Mouse (Mus musculus) adrenal gland, postnatal 14 days (tissue): Measurements from ENCODE around the gene Nkx6-1. TPM values are rescaled to one million over a fixed set of nuclear protein-coding genes. Genes with fewer than 3 reads are reported as not detected.

ENCODE experiments used
- DNase-seq: peaks from one replicate; pipeline ENCODE4 v3.0.0; 2021; ENCODE audit warnings: mixed read lengths
- total RNA-seq: library from RNA; stranded (reverse); gene quantifications from 2 replicates; pipeline ENCODE4 v1.2.3, GENCODE M21; 2021

Gene Nkx6-1
- total RNA-seq, 1 experiment from 2014 or later = not detected

DNA sequence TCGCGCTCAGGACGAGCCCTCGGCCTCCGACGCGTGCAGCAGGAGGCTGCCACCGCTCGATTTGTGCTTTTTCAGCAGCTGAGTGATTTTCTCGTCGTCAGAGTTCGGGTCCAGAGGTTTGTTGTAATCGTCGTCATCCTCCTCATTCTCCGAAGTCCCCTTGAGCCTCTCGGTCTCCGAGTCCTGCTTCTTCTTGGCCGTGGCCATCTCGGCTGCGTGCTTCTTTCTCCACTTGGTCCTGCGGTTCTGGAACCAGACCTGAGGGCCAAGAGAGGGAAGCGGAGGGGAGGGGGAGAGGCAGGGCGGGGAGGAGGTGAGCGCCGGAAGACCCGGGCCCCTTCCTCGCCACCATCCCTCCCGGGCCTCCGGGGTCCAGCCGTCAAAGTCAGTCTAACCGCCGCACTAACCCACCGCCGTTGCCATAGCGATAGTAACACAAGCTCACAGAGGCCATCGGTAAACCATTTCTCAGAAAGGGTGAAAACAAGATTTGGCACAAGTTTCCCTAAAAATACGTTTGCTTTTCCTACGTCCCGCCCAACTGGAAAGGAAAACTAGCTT is 5.3 kb downstream of the Nkx6-1 start:
- no peak for DNase-seq

DNA sequence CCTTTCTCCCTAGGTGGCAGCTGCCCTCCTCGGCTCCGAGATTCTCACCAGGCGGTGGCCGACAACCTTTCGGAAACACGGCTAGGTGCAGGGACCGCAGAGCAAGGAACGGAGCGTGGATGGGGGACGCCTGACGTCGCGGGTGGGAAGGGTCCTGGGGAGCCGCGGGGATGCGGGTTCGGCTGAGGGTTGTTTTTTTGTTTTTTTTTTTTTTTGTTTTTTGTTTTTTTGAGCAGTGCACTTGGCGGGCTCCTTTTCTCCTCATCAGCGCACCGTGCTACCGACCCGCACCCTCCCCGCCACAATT is 5.9 kb downstream of the Nkx6-1 start:
- no peak for DNase-seq

DNA sequence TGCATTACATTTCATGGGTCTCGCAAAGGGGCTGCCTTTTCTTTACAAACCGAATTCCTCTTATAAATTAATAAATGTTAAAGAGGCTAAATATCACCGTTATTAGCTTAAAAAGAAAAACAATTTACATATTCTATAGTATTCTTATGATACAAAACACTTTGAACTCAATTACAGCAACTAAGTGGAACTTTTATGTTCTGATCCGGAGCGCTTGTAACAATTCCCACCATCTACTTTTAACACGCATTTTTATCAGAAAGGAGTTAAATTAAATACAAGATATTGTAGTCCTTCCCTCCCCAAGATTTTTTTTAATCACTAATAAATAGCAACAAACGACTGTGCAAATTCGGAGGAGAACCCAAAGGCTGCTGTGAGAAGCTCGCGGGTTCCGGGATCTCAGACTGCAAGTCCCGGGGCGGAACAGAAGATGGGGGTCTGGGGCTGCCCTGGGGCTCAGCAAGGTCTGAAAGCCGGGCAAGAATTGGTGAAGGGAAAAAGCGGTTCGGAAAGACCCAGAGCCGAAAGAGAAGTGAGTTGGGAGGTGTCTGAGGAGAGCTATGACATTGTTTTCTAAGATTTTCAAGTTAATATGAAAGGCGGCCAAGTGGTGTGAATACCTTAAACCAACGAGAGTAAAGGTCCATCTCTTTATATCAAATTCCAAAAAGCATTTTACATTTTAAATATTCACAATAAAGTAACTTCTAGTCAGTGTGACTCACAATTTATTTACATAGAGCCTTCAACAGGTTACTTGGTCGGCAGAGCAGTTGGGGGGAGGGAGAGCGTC is 6.4 kb downstream of the Nkx6-1 start:
- no peak for DNase-seq

DNA sequence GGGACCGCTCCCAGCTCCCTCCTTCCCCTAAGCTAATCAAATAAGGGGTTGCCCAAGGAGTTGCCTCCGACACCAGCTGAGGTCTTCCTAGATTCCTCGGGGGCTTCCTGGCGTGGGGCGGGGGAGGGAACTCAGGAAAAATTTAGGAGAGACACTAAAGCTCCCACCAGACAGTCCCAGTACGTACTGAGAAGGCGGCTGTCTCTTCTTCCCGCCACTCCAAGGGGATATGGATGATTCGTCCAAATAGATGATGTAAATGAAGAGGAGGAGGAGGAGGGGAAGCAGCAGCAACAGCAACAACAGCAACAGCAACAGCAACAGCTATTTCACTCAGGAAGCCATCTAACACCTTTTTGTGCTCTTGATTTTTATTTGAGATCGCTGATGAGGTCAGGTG is 7.1 kb downstream of the Nkx6-1 start:
- no peak for DNase-seq

DNA sequence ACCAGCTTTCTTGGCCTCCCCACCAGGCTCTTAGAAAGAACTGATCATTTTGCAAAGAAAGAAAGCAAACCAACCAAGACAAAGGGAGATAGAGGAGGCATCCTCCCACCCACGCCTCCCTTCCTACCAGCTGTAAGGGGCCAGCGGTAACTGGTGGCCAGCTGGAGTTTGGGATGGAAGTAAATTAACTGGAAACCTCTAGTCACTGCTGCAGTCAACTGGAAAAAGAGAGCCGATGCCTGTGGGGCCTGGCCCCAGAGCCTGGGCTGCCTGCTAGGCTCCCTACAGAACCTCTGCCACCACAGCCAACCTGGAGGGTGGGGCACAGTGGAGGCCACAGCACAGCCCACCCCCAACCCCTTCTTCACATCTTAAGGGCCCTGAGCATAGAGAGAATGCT is 8.7 kb downstream of the Nkx6-1 start:
- DNase-seq = no peak

DNA sequence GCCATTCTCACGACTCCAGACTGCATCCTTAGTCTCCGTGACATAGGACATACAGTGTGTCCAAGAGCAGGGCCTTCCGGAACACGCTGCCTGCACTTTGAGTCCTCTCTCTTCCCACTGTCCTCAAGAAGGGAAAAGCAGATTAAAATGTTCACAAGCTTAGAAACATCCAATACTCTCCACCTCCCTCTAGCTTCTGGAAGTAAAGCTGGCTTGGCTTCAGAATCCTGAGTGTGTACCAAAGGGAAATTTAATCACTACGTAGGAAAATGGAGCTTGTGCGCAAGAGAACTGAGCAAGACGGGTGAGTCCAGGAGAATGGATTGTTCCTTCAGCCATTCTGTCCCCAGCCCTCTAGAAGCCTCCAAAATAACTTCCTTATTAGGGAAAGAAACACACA is 9.4 kb downstream of the Nkx6-1 start:
- DNase-seq = no peak

DNA sequence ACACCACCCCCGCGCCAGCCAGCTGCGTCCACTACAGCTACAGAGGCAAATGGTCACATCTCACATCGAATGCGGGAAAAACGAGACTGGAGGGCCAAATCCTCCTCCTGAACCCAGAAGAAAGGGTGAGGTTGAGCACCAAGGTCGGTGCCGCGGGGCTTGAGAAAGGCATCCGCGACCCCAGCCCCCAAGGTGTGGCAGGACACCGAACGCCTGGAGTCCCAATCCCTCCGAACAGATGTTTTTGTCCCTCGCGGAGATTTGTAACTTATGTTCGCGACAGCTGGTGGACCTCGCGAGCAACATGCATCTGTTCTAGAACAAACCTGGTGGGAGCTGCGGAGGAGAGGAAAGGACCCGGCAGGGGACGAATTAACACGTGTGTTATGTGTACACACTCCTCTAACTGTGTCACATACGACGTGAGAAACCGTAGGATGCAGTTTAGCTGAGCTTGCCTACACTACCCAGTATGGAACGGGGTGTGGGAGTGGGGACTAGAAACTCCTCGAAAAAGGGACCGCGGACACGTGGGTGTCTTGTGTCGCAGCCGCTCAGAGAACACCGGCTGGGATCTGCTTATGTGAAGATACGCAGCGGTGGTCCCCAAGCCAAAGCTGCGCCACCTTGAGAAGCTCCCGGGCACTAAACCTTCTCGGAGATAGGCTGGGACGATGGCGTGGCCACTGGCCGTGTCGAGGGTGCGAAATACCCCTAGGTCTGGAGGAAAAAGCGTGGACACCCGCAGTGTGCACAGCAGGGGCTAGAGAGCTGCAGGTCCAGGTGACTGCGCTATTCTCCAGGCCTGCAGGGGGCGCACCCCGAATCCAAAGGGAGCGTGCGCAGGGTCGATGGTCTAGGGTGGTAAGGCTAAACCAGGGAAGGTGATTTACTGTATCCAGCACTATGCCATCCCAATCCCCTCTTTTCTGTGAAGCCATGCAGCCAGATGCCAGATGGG is 16.8 kb downstream of the Nkx6-1 start:
- DNase-seq = peak; percentile 21

DNA sequence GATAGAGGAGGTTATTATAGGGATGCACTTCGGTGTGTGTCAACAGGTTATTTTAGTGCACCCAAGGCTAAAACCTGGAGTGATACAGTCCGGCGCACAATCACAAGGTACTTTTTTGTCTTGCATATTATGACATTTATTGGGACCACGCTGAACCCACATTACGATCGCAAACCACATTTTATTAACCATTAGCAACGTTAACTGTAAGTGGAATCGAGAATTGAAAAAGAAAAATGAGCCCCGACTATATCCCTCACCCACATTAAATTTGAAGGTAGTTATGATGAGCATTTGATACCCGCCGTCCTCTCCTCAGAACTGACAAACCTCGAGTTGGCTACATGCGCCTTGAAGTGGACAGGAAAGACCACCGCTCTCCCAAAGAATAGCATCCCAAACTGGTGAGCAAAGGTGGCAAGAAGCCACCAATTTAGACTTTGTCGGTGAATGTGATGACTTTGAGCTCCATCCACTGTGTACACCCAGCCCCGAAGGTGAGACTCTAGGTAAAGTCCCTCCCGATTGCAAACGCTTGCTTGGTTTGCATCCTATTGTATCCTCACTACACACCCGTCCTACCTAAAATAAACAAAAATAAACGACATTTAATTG is 17.7 kb downstream of the Nkx6-1 start:
- DNase-seq = no peak

DNA sequence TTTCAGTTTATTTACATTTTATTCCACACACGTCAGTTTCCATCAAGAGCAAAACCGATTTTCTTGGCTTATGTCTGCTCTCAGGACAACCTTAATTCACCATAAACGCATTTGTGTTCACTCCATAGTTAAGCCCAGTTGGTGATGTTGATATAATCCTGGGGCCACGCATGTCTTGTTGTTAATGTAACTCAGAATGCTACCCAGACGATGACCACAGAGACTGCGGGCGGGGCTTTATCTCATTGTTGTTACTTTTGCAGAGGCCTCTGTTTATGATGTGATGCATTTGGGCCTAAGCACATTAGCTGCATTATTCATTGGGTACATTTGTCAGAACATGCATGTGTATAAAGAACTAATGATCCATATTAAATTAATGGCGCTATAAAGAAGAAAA is 19.7 kb downstream of the Nkx6-1 start:
- no peak for DNase-seq

DNA sequence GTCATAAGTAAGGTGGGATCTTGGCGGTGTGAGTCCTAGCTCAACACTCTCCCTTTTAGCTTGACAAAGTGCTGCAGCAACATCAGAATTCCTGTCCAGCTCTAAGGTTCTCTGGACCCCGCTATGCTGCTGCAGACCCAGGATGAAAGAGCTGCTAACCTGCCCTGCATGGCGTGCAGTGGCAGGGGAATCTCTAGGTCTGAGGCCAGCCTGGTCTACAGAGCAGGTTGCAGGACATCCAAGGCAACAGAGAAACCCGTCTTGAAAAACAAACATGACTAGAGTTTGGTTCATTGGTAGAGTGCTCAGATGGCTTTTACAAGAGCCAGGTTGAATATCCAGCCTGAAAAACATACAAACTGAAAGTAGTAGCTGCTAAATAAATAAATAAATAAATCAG is 26.7 kb downstream of the Nkx6-1 start:
- DNase-seq = no peak

Other genes starting within 250 kb of the Nkx6-1 start
- gene Cds1, start 100.1 kb upstream of the Nkx6-1 start, total RNA-seq = 10.1 and 11.0 TPM in 2 replicates